Mouse (Mus musculus) urinary bladder, adult 2 months (tissue): ENCODE data around the gene Arpc3. TPM values are rescaled to one million over a fixed set of nuclear protein-coding genes. Genes with fewer than 3 reads are reported as not detected.
"Not testable (repeated sequence)": the region's sequence is repeated elsewhere in the genome, so short reads cannot be mapped to it uniquely, and the experiment has no call there.

ENCODE experiments used
- DNase-seq: peaks from one replicate; pipeline ENCODE4 v3.0.0; 2022; ENCODE audit warnings: low spot score
- polyA plus RNA-seq: library from polyadenylated mRNA; depleted of rRNA; stranded (reverse); fragments of >200 nt; gene quantifications from 2 replicates; pipeline ENCODE4 v1.2.3, GENCODE M21; 2012

Gene Arpc3
- polyA plus RNA-seq, 1 experiment, result 362 TPM

GRCm38 (mm10) chr5:122439400-122440094, 47.9 kb downstream of the Arpc3 start:
- DNase-seq, result no peak

- DNase-seq, result no peak
These were observed 48.5 kb downstream of the Arpc3 start for GRCm38 (mm10) chr5:122440095-122440630.

GRCm38 (mm10) chr5:122444492-122444891, 52.8 kb downstream of the Arpc3 start:
- DNase-seq, result no peak

GRCm38 (mm10) chr5:122445051-122445610, 53.5 kb downstream of the Arpc3 start:
- DNase-seq, result no peak

- DNase-seq, result no peak
These were observed 56.2 kb downstream of the Arpc3 start for GRCm38 (mm10) chr5:122447857-122448256.

GRCm38 (mm10) chr5:122448869-122449268, 57.2 kb downstream of the Arpc3 start:
- no peak for DNase-seq

GRCm38 (mm10) chr5:122449946-122450345, 58.3 kb downstream of the Arpc3 start:
- DNase-seq, result no peak

GRCm38 (mm10) chr5:122450913-122451317, 59.2 kb downstream of the Arpc3 start:
- DNase-seq, result no peak

- DNase-seq, result no peak
These were observed 59.6 kb downstream of the Arpc3 start for GRCm38 (mm10) chr5:122451324-122451723.

- no peak for DNase-seq
These were observed 60.5 kb downstream of the Arpc3 start for GRCm38 (mm10) chr5:122452194-122452593.

GRCm38 (mm10) chr5:122453188-122453587, 61.5 kb downstream of the Arpc3 start:
- peak; percentile 25 for DNase-seq

- DNase-seq, result no peak
These were observed 62.8 kb downstream of the Arpc3 start for GRCm38 (mm10) chr5:122454442-122454841.

GRCm38 (mm10) chr5:122454883-122455282, 63.2 kb downstream of the Arpc3 start:
- DNase-seq, result no peak

GRCm38 (mm10) chr5:122455584-122455983, 63.9 kb downstream of the Arpc3 start:
- no peak for DNase-seq

GRCm38 (mm10) chr5:122457054-122457453, 65.4 kb downstream of the Arpc3 start:
- DNase-seq, result not testable (repeated sequence)

- DNase-seq, result no peak
These were observed 66.4 kb downstream of the Arpc3 start for GRCm38 (mm10) chr5:122458066-122458465.

- DNase-seq, result no peak
These were observed 67.7 kb downstream of the Arpc3 start for GRCm38 (mm10) chr5:122459335-122459734.

- no peak for DNase-seq
These were observed 69.0 kb downstream of the Arpc3 start for GRCm38 (mm10) chr5:122460656-122461055.

- no peak for DNase-seq
These were observed 69.8 kb downstream of the Arpc3 start for GRCm38 (mm10) chr5:122461431-122461830.
